Mouse (Mus musculus) heart, adult 9 months (tissue): ENCODE data around the gene Ppie.
"Not testable (repeated sequence)": the region's sequence is repeated elsewhere in the genome, so short reads cannot be mapped to it uniquely, and the experiment has no call there.

Source experiments
- DNase-seq, 2 experiments: peaks; one replicate each; pipeline ENCODE4 v3.0.0; 2022; ENCODE audit warnings: low spot score in 2 of 2

The Ppie gene

GRCm38 (mm10) chr4:123114651-123115050, 25.1 kb downstream of the Ppie start:
- DNase-seq, result not testable (repeated sequence)

- no peak for DNase-seq
Observed at GRCm38 (mm10) chr4:123112216-123112764, 27.5 kb downstream of the Ppie start.

- not testable (repeated sequence) for DNase-seq
Observed at GRCm38 (mm10) chr4:123111275-123111983, 28.3 kb downstream of the Ppie start.

- DNase-seq, result no peak
Observed at GRCm38 (mm10) chr4:123110751-123111150, 29.0 kb downstream of the Ppie start.

- no peak for DNase-seq
Observed at GRCm38 (mm10) chr4:123108056-123108455, 31.7 kb downstream of the Ppie start.

GRCm38 (mm10) chr4:123106864-123107263, 32.9 kb downstream of the Ppie start:
- no peak for DNase-seq

GRCm38 (mm10) chr4:123105929-123106328, 33.8 kb downstream of the Ppie start:
- DNase-seq, result not testable (repeated sequence)

GRCm38 (mm10) chr4:123105451-123105790, 34.3 kb downstream of the Ppie start:
- DNase-seq, result no peak

- no peak for DNase-seq
Observed at GRCm38 (mm10) chr4:123104651-123105450, 34.9 kb downstream of the Ppie start, which contains the start of gene Bmp8b. Gene Bmp8b, plus strand, starts transcription at chr4:123105165.

- DNase-seq, result no peak
Observed at GRCm38 (mm10) chr4:123093869-123094268, 45.9 kb downstream of the Ppie start.

GRCm38 (mm10) chr4:123093064-123093776, 46.5 kb downstream of the Ppie start:
- no peak for DNase-seq

- no peak for DNase-seq
Observed at GRCm38 (mm10) chr4:123092621-123093020, 47.1 kb downstream of the Ppie start.

GRCm38 (mm10) chr4:123086381-123086780, 53.4 kb downstream of the Ppie start:
- no peak for DNase-seq

GRCm38 (mm10) chr4:123085290-123085689, 54.5 kb downstream of the Ppie start:
- DNase-seq, result no peak

- DNase-seq, result no peak
Observed at GRCm38 (mm10) chr4:123083323-123083902, 56.3 kb downstream of the Ppie start.

GRCm38 (mm10) chr4:123082283-123083163, 57.2 kb downstream of the Ppie start:
- DNase-seq, result peak; percentile 10 to 29

- no peak for DNase-seq
Observed at GRCm38 (mm10) chr4:123080791-123081190, 59.0 kb downstream of the Ppie start.

- DNase-seq, result no peak
Observed at GRCm38 (mm10) chr4:123078231-123078630, 61.5 kb downstream of the Ppie start.
